Mouse (Mus musculus) embryonic facial prominence, embryonic 10.5 days (tissue): ENCODE data around the gene Copg2. TPM values are rescaled to one million over a fixed set of nuclear protein-coding genes. Genes with fewer than 3 reads are reported as not detected.
"Not testable (repeated sequence)": the region's sequence is repeated elsewhere in the genome, so short reads cannot be mapped to it uniquely, and the experiment has no call there.

Experiments
- DNase-seq: peaks from one replicate; pipeline ENCODE4 v3.0.0-alpha.2; 2017; ENCODE audit warnings: low spot score
- H3K27ac ChIP-seq: fragments of 300-500 bp; sonication (generic); replicated peaks from 2 replicates; pipeline ENCODE4 v1.5.1; 2016; ENCODE audit warnings: mild to moderate bottlenecking
- H3K27me3 ChIP-seq: fragments of 300-500 bp; sonication (generic); replicated peaks from 2 replicates; pipeline ENCODE4 v1.6.1; 2016; ENCODE audit warnings: low read depth, mild to moderate bottlenecking; ENCODE audit not compliant: poor library complexity, severe bottlenecking
- H3K36me3 ChIP-seq: fragments of 300-500 bp; sonication (generic); replicated peaks from 2 replicates; pipeline ENCODE4 v1.6.1; 2016; ENCODE audit warnings: mild to moderate bottlenecking, moderate library complexity
- H3K4me1 ChIP-seq: fragments of 300-500 bp; sonication (generic); 2 replicates; pipeline ENCODE4 v1.6.1; 2016
- H3K4me3 ChIP-seq: fragments of 300-500 bp; sonication (generic); 2 replicates; pipeline ENCODE4 v1.5.1; 2016; ENCODE audit warnings: mild to moderate bottlenecking, moderate library complexity
- H3K9me3 ChIP-seq: fragments of 300-500 bp; sonication (generic); 2 replicates; pipeline ENCODE4 v1.6.1; 2016; ENCODE audit warnings: mild to moderate bottlenecking
- WGBS: fragments of 180-500 bp; shearing (Covaris S2); methylation state at CpG from one replicate; pipeline ENCODE4 v1.1.7; 2016; 5-methylcytosine and 5-hydroxymethylcytosine counted together
- polyA plus RNA-seq: library from polyadenylated mRNA; unstranded; fragments of >200 nt; fragmentation: Nextera tagmentation; extraction: Ambion mirVana; gene quantifications from 2 replicates; pipeline ENCODE4 v1.2.1, GENCODE M21; 2016

Copg2 gene
- polyA plus RNA-seq, 1 experiment from 2014 or later, result 31.5 TPM

GRCm38 (mm10) chr6:30804389-30805052, 92.1 kb downstream of the Copg2 start:
- Histone ChIP-seq H3K27ac (0 out of 2 replicates have a peak overlapping the region, but pooled peaks have one; percentile 0), H3K36me3 (peaks cover 35% of the 10 kb centered on the region)
- H3K9me3 ChIP-seq, H3K4me1 ChIP-seq, H3K27me3 ChIP-seq, H3K4me3 ChIP-seq: not testable (repeated sequence)
- 73% methylated on average over 6 of the region's 6 CpGs for WGBS
- peak; percentile 28 for DNase-seq

GRCm38 (mm10) chr6:30802915-30803314, 93.7 kb downstream of the Copg2 start:
- 85% methylated on average over 7 of the region's 7 CpGs for WGBS
- H3K27ac ChIP-seq, H3K4me1 ChIP-seq, H3K27me3 ChIP-seq, DNase-seq, H3K4me3 ChIP-seq, H3K9me3 ChIP-seq: not testable (repeated sequence)
- H3K36me3 ChIP-seq, result peaks cover 32% of the 10 kb centered on the region

GRCm38 (mm10) chr6:30751209-30751608, 145.4 kb downstream of the Copg2 start:
- Histone ChIP-seq H3K27ac (no peak overlapping the region), H3K9me3 (no peaks in the 10 kb centered on the region), H3K36me3 (peaks cover 49% of the 10 kb centered on the region), H3K4me1 (no peaks in the 10 kb centered on the region), H3K27me3 (no peaks in the 10 kb centered on the region), H3K4me3 (no peak overlapping the region)
- 86% methylated on average over 2 of the region's 2 CpGs for WGBS
- DNase-seq, result no peak

- no peak for DNase-seq
- Histone ChIP-seq H3K9me3 (no peaks in the 10 kb centered on the region), H3K4me3 (no peak overlapping the region), H3K4me1 (no peaks in the 10 kb centered on the region), H3K36me3 (peaks cover 57% of the 10 kb centered on the region), H3K27ac (no peak overlapping the region), H3K27me3 (no peaks in the 10 kb centered on the region)
- 82% methylated on average over 6 of the region's 6 CpGs for WGBS
Measured at GRCm38 (mm10) chr6:30750482-30750881, 146.1 kb downstream of the Copg2 start.

- Histone ChIP-seq H3K27ac (no peak overlapping the region), H3K4me3 (no peak overlapping the region), H3K27me3 (no peaks in the 10 kb centered on the region), H3K36me3 (peaks cover 62% of the 10 kb centered on the region), H3K4me1 (no peaks in the 10 kb centered on the region), H3K9me3 (no peaks in the 10 kb centered on the region)
- no peak for DNase-seq
- 84% methylated on average over 1 of the region's 1 CpGs for WGBS
Measured at GRCm38 (mm10) chr6:30749892-30750291, 146.7 kb downstream of the Copg2 start.

GRCm38 (mm10) chr6:30749042-30749689, 147.4 kb downstream of the Copg2 start:
- Histone ChIP-seq H3K9me3 (no peaks in the 10 kb centered on the region), H3K4me3 (no peak overlapping the region), H3K27ac (no peak overlapping the region), H3K36me3 (peaks cover 70% of the 10 kb centered on the region), H3K27me3 (no peaks in the 10 kb centered on the region), H3K4me1 (no peaks in the 10 kb centered on the region)
- 52% methylated on average over 2 of the region's 2 CpGs for WGBS
- DNase-seq, result no peak

GRCm38 (mm10) chr6:30748358-30748910, 148.2 kb downstream of the Copg2 start:
- H3K27ac ChIP-seq, result no peak overlapping the region
- no peak for DNase-seq
- no peaks in the 10 kb centered on the region for H3K27me3 ChIP-seq
- H3K4me1 ChIP-seq, result no peaks in the 10 kb centered on the region
- H3K4me3 ChIP-seq, result no peak overlapping the region
- no peaks in the 10 kb centered on the region for H3K9me3 ChIP-seq
- WGBS, result 78% methylated on average over 6 of the region's 6 CpGs
- peaks cover 77% of the 10 kb centered on the region for H3K36me3 ChIP-seq

GRCm38 (mm10) chr6:30747631-30748357, 148.8 kb downstream of the Copg2 start:
- Histone ChIP-seq H3K27ac (no peak overlapping the region), H3K27me3 (no peaks in the 10 kb centered on the region), H3K36me3 (peaks cover 83% of the 10 kb centered on the region), H3K9me3 (no peaks in the 10 kb centered on the region), H3K4me1 (no peaks in the 10 kb centered on the region), H3K4me3 (no peak overlapping the region)
- WGBS, result 74% methylated on average over 7 of the region's 7 CpGs
- DNase-seq, result no peak

- Histone ChIP-seq H3K27me3 (no peaks in the 10 kb centered on the region), H3K36me3 (peaks cover 99% of the 10 kb centered on the region), H3K4me1 (peaks cover 2% of the 10 kb centered on the region; the same call in 1 of the 2 replicates), H3K4me3 (no peak overlapping the region), H3K9me3 (peaks cover 2% of the 10 kb centered on the region; the same call in 1 of the 2 replicates), H3K27ac (no peak overlapping the region)
- no peak for DNase-seq
- 73% methylated on average over 7 of the region's 7 CpGs for WGBS
Measured at GRCm38 (mm10) chr6:30745591-30745990, 151.0 kb downstream of the Copg2 start.

- Histone ChIP-seq H3K36me3 (peaks cover 99% of the 10 kb centered on the region), H3K9me3 (peaks cover 9% of the 10 kb centered on the region; the same call in 1 of the 2 replicates), H3K27ac (no peak overlapping the region), H3K4me1 (peaks cover 8% of the 10 kb centered on the region; the same call in 1 of the 2 replicates), H3K27me3 (no peaks in the 10 kb centered on the region), H3K4me3 (no peak overlapping the region)
- DNase-seq, result no peak
- 82% methylated on average over 10 of the region's 10 CpGs for WGBS
Measured at GRCm38 (mm10) chr6:30744846-30745245, 151.7 kb downstream of the Copg2 start.

GRCm38 (mm10) chr6:30739177-30739747, 157.3 kb downstream of the Copg2 start:
- WGBS, result 46% methylated on average over 10 of the region's 10 CpGs
- H3K36me3 ChIP-seq, result peaks cover 74% of the 10 kb centered on the region
- peak overlapping the region; percentile 93 for H3K27ac ChIP-seq
- no peaks in the 10 kb centered on the region for H3K27me3 ChIP-seq
- peak overlapping the region; percentile 64 for H3K4me3 ChIP-seq
- peaks cover 39% of the 10 kb centered on the region for H3K4me1 ChIP-seq
- H3K9me3 ChIP-seq, result peaks cover 61% of the 10 kb centered on the region
- DNase-seq, result peak; percentile 66

- 47% methylated on average over 20 of the region's 20 CpGs for WGBS
- H3K27ac ChIP-seq, result peak overlapping the region; percentile 93
- H3K9me3 ChIP-seq, result peaks cover 61% of the 10 kb centered on the region
- DNase-seq, result no peak
- H3K36me3 ChIP-seq, result peaks cover 67% of the 10 kb centered on the region
- peaks cover 46% of the 10 kb centered on the region for H3K4me1 ChIP-seq
- peak overlapping the region; percentile 64 for H3K4me3 ChIP-seq
- no peaks in the 10 kb centered on the region for H3K27me3 ChIP-seq
Measured at GRCm38 (mm10) chr6:30738464-30739006, 158.1 kb downstream of the Copg2 start.
